Mouse (Mus musculus): ENCODE results near the gene Wdr74. TPM values are rescaled to one million over a fixed set of nuclear protein-coding genes. Genes with fewer than 3 reads are reported as not detected.

The Wdr74 gene
- total RNA-seq (2023) = 10 to 100 TPM; 87.5 to 97.1 TPM

GRCm38 (mm10) chr19:8735389-8736159 is at the start of gene Wdr74:
TSS of gene Wdr74 (plus strand) at chr19:8735827.

DNA sequence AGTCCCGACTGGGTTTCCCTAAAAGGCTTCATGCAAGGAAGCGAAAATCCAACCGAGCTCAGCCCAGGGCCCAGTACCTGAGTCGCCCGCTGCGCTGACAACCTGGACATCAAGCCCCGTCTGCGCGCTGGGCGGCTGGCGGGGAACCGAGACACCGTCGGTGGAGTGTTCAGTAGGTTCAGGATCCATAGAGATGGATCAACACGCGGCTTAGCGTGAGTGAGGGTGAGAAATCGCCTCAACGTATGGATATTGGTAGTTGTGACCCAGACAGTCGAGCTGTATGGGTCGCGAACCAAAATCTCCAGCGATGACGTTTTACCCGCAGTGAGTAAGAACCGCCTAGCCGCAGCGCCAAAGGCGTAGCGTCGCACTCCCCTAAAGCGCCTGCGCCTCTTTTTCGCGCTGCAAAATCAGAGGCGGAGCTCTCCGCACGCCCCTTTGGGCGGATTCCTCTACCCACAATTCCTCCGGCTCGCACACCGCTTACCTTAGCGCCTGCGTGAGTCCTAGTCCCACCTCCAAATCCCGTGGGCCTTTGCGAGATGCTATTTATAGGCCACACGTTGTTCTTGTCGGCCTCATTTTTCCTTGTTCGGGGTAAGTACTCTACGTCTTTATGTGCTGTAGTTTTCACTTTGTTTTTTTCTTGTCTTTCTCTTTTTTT is 12.6 kb upstream of the Wdr74 start, which contains the start of gene Slc3a2:
TSS of gene Slc3a2 (minus strand) at position 463 of the 667 bp plus-strand sequence.

GRCm38 (mm10) chr19:8740603-8741002 is 5.0 kb downstream of the Wdr74 start, which contains the start of gene 1700092M07Rik:
TSS of gene 1700092M07Rik (plus strand) at chr19:8740718.

GRCm38 (mm10) chr19:8741243-8741869 is 5.7 kb downstream of the Wdr74 start, which contains the start of gene Stx5a:
TSS of gene Stx5a (plus strand) at chr19:8741413.

GRCm38 (mm10) chr19:8756635-8757387 is 21.2 kb downstream of the Wdr74 start, which contains the start of gene Nxf1:
TSS of gene Nxf1 (plus strand) at chr19:8757073.

DNA sequence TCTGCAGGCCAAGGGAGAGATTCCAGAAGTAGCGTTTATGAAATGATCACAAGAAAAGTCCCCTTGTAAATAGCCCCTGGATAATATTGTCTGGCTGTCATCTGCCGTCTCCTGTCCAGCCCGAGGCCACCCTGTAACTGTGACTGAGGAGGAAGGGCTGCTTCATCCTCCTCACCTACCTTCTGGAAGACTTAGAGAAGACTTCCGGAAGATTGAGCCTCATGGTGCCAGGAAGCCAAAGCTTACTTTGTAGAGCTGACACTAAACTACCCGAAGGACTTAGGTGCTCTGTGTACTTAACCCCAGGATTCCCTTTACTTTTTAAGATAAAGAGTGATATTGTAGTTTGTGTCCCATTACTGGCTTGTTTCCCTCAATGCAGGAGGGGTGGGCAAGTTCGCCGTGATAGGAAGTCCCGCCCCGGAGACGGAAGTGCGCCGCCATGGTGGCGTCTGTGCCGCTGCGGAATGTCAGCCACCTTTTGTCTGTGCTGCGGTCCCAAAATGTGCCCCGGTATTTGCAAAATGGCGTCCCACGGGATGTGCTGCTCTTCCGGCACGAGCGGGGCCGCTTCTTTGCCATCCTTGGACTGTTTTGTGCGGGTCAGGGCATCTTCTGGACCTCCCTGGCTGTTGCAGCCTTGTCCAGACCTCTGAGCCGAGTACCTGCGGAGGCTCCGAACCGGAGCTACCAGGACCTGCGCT is 35.1 kb downstream of the Wdr74 start, which contains the start of gene Tmem223:
TSS of gene Tmem223 (plus strand) at position 430 of the 704 bp plus-strand sequence.

GRCm38 (mm10) chr19:8774086-8774835 is 38.6 kb downstream of the Wdr74 start, which contains the start of gene Tmem179b:
TSS of gene Tmem179b (minus strand) at chr19:8774467.

DNA sequence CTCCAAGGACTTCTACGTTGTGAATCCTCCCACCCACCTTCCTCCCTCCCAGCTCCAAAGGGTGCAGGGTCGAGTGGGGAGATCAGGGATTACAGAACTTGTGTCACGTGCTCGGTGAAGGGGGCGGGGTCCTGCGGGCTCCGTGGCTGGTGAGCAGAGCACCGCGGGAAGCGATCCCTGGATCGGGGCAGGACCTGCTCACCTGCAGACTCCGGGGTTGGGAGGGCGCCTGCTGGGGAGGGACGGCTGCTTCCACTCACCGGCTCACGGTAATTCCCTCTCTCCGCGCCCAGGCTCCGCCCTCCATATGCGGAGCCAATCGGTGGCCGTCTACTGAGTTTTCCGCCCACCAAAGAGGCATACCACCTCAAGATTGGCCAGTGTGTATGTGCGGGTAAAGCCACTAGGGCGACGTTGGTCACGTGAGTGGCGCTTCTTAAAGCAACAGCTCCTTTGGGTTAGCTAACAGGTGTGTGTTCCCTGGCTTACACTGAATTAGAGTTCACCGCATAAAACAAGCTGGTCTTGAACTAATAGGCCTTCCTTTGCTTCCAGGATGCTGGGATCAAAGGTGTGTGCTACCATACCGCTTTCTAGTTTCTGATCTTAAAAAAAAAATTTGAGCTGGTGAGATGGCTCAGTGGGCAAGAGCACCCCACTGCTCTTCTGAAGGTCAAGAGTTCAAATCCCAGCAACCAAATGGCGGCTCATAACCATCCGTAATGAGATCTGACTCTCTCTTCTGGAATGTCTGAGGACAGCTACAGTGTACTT is 50.6 kb downstream of the Wdr74 start, which contains the start of gene Taf6l:
TSS of gene Taf6l (minus strand) at position 410 of the 774 bp plus-strand sequence.

Other genes with a start within 250 kb of the Wdr74 start
- not detected for gene Slc22a8, start 144.6 kb upstream of the Wdr74 start, total RNA-seq (2023)
- not detected for gene Slc22a6, start 117.8 kb upstream of the Wdr74 start, total RNA-seq (2023)
- not detected for gene Chrm1, start 72.0 kb upstream of the Wdr74 start, total RNA-seq (2023)
- 100 to 1,000 TPM; 186 to 208 TPM for gene Slc3a2, start 12.5 kb upstream of the Wdr74 start, total RNA-seq (2023)
- 10 to 100 TPM; 11.8 to 13.2 TPM for gene 1700092M07Rik, start 4.9 kb downstream of the Wdr74 start, total RNA-seq (2023)
- 100 to 1,000 TPM; 226 to 241 TPM for gene Stx5a, start 5.6 kb downstream of the Wdr74 start, total RNA-seq (2023)
- 100 to 1,000 TPM; 459 to 471 TPM for gene Nxf1, start 21.2 kb downstream of the Wdr74 start, total RNA-seq (2023)
- 10 to 100 TPM; 46.9 to 48.0 TPM for gene Tmem223, start 35.2 kb downstream of the Wdr74 start, total RNA-seq (2023)
- gene Tmem179b, start 38.6 kb downstream of the Wdr74 start, total RNA-seq (2023) = 10 to 100 TPM; 66.4 to 71.6 TPM
- 10 to 100 TPM; 13.8 to 17.4 TPM for gene Taf6l, start 50.6 kb downstream of the Wdr74 start, total RNA-seq (2023)
- 10 to 100 TPM; 60.3 to 66.7 TPM for gene Polr2g, start 62.8 kb downstream of the Wdr74 start, total RNA-seq (2023)
- gene Zbtb3, start 66.7 kb downstream of the Wdr74 start, total RNA-seq (2023) = 1 to 10 TPM in 1 of 2 experiments, under 1 TPM in 1; 0.99 to 1.1 TPM
- 10 to 100 TPM; 30.4 to 30.6 TPM for gene Ttc9c, start 83.5 kb downstream of the Wdr74 start, total RNA-seq (2023)
- 100 to 1,000 TPM; 105 to 110 TPM for gene Hnrnpul2, start 84.2 kb downstream of the Wdr74 start, total RNA-seq (2023)
- 10 to 100 TPM in 1 of 2 experiments, 1 to 10 TPM in 1; 2.4 to 17.5 TPM for gene AC129217.1, start 93.9 kb downstream of the Wdr74 start, total RNA-seq (2023)
- gene Bscl2, start 101.6 kb downstream of the Wdr74 start, total RNA-seq (2023) = 10 to 100 TPM; 39.2 to 44.0 TPM
- not detected for gene Gng3, start 103.4 kb downstream of the Wdr74 start, total RNA-seq (2023)
- gene Lrrn4cl, start 114.9 kb downstream of the Wdr74 start, total RNA-seq (2023) = 1 to 10 TPM in 1 of 2 experiments, under 1 TPM in 1; 0.96 to 1.5 TPM
- gene Ubxn1, start 135.7 kb downstream of the Wdr74 start, total RNA-seq (2023) = 100 to 1,000 TPM; 115 to 121 TPM
- 10 to 100 TPM; 33.0 to 39.5 TPM for gene Uqcc3, start 145.1 kb downstream of the Wdr74 start, total RNA-seq (2023)
- gene Lbhd1, start 147.9 kb downstream of the Wdr74 start, total RNA-seq (2023) = 10 to 100 TPM; 13.4 to 24.7 TPM
- not detected for gene Gm49403, start 148.1 kb downstream of the Wdr74 start, total RNA-seq (2023)
- gene 1810009A15Rik, start 153.0 kb downstream of the Wdr74 start, total RNA-seq (2023) = 10 to 100 TPM; 20.3 to 25.8 TPM
- 1 to 10 TPM; 1.9 to 4.8 TPM for gene Gm49416, start 153.1 kb downstream of the Wdr74 start, total RNA-seq (2023)
- 10 to 100 TPM; 23.9 to 26.9 TPM for gene Ints5, start 157.2 kb downstream of the Wdr74 start, total RNA-seq (2023)
- 100 to 1,000 TPM; 161 to 162 TPM for gene Ganab, start 162.2 kb downstream of the Wdr74 start, total RNA-seq (2023)
- 10 to 100 TPM; 57.0 to 61.4 TPM for gene B3gat3, start 184.5 kb downstream of the Wdr74 start, total RNA-seq (2023)
- 1 to 10 TPM; 5.8 to 6.1 TPM for gene Rom1, start 193.5 kb downstream of the Wdr74 start, total RNA-seq (2023)
- 10 to 100 TPM; 91.2 to 97.8 TPM for gene Eml3, start 193.7 kb downstream of the Wdr74 start, total RNA-seq (2023)
- 100 to 1,000 TPM; 206 to 212 TPM for gene Mta2, start 206.0 kb downstream of the Wdr74 start, total RNA-seq (2023)
- gene Tut1, start 218.0 kb downstream of the Wdr74 start, total RNA-seq (2023) = 10 to 100 TPM; 31.6 to 34.9 TPM
- 100 to 1,000 TPM; 615 to 678 TPM for gene Eef1g, start 231.2 kb downstream of the Wdr74 start, total RNA-seq (2023)

All from T-cell, adult 66 days (primary cell).